Mouse (Mus musculus): ENCODE data around the gene Zfp574.

DNA sequence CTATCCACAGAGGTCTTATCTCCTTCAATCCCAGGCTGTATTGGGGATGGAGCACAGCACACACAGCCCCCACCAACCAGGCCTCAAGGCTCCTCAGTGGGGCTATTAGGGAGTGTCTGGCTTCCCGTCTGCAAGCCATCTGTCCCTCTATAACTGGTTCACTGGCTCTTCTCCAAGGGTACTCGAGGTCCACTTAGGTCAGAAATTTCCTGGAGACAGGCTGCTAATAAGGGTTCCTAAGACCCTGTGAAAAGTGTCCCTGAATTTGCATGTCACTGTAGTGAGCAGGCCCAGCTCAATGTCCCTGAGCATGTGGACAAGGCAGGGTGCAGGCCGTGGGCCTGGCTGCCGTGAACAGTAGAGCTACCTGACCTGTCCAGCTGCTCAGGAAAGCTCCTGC, 15.4 kb upstream of the Zfp574 start:
- TF ChIP-seq CTCF (IDR thresholded peaks at IDR 0.05; ENCODE audit: low read depth) (no peak), EP300 (optimal IDR thresholded peaks at IDR 0.05) (no peak)
